Mouse (Mus musculus): ENCODE results near the gene Vmn1r188.
"Not testable (repeated sequence)": the region's sequence is repeated elsewhere in the genome, so short reads cannot be mapped to it uniquely, and the experiment has no call there.

The Vmn1r188 gene

GRCm38 (mm10) chr13:22049041-22049440, 35.2 kb upstream of the Vmn1r188 start:
- Histone ChIP-seq H3K4me1 (replicated peaks; ENCODE audit: low read depth, low read length) (peaks cover 49% of the 10 kb centered on the region), H3K36me3 (ENCODE audit: insufficient read depth, low read length) (no peaks in the 10 kb centered on the region), H3K27me3 (ENCODE audit: insufficient read depth, low read length) (peaks cover 8% of the 10 kb centered on the region), H3K4me3 (replicated peaks; ENCODE audit: low read length) (no peak overlapping the region), H3K9me3 (ENCODE audit: low read length) (no peaks in the 10 kb centered on the region)
- TF ChIP-seq POU5F1 (IDR thresholded peaks at IDR 0.05; ENCODE audit: borderline replicate concordance, low read length) (no peak), NANOG (IDR thresholded peaks at IDR 0.05; ENCODE audit: borderline replicate concordance, low read length) (no peak), CTCF (conservative IDR thresholded peaks at IDR 0.05; ENCODE audit: low read length) (no peak)

DNA sequence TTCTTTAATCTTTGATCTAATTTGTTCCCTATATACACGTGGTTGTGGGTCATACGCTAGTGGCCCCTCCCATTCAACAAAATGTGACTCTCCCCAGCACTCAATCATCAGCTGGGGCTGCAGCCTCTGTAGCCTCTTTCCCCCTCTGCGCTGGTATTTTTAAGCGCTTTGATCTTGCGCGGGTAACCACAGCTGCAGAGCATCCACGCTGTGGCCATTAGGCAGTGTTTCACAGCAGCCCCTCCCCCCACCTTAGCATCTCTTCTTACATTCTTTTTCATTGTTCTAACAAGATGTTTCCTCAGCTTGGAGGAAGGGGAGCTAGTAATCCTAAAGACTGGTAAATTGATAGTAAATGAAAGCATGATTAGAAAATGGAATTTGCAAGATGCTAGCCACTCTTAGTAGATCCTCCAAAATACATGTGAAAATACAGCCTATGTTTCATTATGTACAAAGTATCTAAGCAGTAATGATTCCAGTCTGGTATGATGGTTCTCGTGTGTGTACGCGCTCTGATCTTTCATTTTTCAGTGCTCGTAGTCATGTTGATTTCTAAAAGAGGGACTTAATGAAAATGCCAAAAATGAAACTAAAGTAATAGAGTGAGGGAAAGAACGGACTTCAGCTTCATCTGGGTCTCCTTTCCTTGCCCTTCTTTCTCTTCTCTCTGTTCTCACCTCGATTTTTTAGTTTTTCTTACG, 34.4 kb upstream of the Vmn1r188 start:
- Histone ChIP-seq H3K4me1 (replicated peaks; ENCODE audit: low read depth, low read length) (peaks cover 40% of the 10 kb centered on the region), H3K27me3 (ENCODE audit: insufficient read depth, low read length) (peaks cover 8% of the 10 kb centered on the region), H3K9me3 (ENCODE audit: low read length) (no peaks in the 10 kb centered on the region), H3K4me3 (replicated peaks; ENCODE audit: low read length) (peak overlapping the region; percentile 80), H3K36me3 (ENCODE audit: insufficient read depth, low read length) (no peaks in the 10 kb centered on the region)
- no peak for TF ChIP-seq CTCF (conservative IDR thresholded peaks at IDR 0.05; ENCODE audit: low read length)
- no peak for TF ChIP-seq POU5F1 (IDR thresholded peaks at IDR 0.05; ENCODE audit: borderline replicate concordance, low read length)
- no peak for TF ChIP-seq NANOG (IDR thresholded peaks at IDR 0.05; ENCODE audit: borderline replicate concordance, low read length)

- H3K4me3 ChIP-seq (replicated peaks; ENCODE audit: low read length), result peak overlapping the region; percentile 80
- no peaks in the 10 kb centered on the region for H3K9me3 ChIP-seq (ENCODE audit: low read length)
- H3K36me3 ChIP-seq (ENCODE audit: insufficient read depth, low read length), result no peaks in the 10 kb centered on the region
- TF ChIP-seq NANOG (IDR thresholded peaks at IDR 0.05; ENCODE audit: borderline replicate concordance, low read length) (no peak), POU5F1 (IDR thresholded peaks at IDR 0.05; ENCODE audit: borderline replicate concordance, low read length) (no peak), CTCF (conservative IDR thresholded peaks at IDR 0.05; ENCODE audit: low read length) (peak; percentile 37; the same call in 1 of the 2 replicates)
- peaks cover 14% of the 10 kb centered on the region for H3K27me3 ChIP-seq (ENCODE audit: insufficient read depth, low read length)
- H3K4me1 ChIP-seq (replicated peaks; ENCODE audit: low read depth, low read length), result peaks cover 33% of the 10 kb centered on the region
Measured at GRCm38 (mm10) chr13:22050591-22051522, 33.4 kb upstream of the Vmn1r188 start.

- H3K27me3 ChIP-seq (ENCODE audit: insufficient read depth, low read length), result peaks cover 16% of the 10 kb centered on the region
- H3K9me3 ChIP-seq (ENCODE audit: low read length), result no peaks in the 10 kb centered on the region
- H3K4me1 ChIP-seq (replicated peaks; ENCODE audit: low read depth, low read length), result peaks cover 33% of the 10 kb centered on the region
- H3K4me3 ChIP-seq (replicated peaks; ENCODE audit: low read length), result peak overlapping the region; percentile 80
- no peak for TF ChIP-seq NANOG (IDR thresholded peaks at IDR 0.05; ENCODE audit: borderline replicate concordance, low read length)
- TF ChIP-seq CTCF (conservative IDR thresholded peaks at IDR 0.05; ENCODE audit: low read length), result no peak
- no peak for TF ChIP-seq POU5F1 (IDR thresholded peaks at IDR 0.05; ENCODE audit: borderline replicate concordance, low read length)
- H3K36me3 ChIP-seq (ENCODE audit: insufficient read depth, low read length), result no peaks in the 10 kb centered on the region
Measured at GRCm38 (mm10) chr13:22051523-22051859, 32.7 kb upstream of the Vmn1r188 start.

DNA sequence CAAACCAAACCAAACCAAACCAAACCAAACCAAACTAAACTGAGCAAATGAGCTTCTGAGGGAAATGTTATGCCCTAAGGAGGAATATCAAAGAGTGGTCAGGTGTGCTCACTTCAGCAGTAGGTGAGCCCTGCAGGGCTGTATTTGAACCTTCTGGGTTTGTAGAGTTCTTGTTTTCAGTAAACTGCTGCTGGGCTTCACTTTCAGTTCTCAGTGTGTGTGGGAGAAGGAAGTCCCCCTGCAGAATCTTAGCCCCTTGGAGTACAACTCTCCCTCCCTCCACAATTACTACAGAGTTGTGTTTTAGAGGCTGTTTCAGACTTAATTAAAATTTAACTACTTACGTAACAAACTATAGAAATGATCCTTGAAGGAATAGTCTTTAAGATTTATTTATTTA, 30.5 kb upstream of the Vmn1r188 start:
- peaks cover 22% of the 10 kb centered on the region for H3K4me1 ChIP-seq (replicated peaks; ENCODE audit: low read depth, low read length)
- TF ChIP-seq POU5F1 (IDR thresholded peaks at IDR 0.05; ENCODE audit: borderline replicate concordance, low read length) (no peak), CTCF (conservative IDR thresholded peaks at IDR 0.05; ENCODE audit: low read length) (no peak), NANOG (IDR thresholded peaks at IDR 0.05; ENCODE audit: borderline replicate concordance, low read length) (no peak)

DNA sequence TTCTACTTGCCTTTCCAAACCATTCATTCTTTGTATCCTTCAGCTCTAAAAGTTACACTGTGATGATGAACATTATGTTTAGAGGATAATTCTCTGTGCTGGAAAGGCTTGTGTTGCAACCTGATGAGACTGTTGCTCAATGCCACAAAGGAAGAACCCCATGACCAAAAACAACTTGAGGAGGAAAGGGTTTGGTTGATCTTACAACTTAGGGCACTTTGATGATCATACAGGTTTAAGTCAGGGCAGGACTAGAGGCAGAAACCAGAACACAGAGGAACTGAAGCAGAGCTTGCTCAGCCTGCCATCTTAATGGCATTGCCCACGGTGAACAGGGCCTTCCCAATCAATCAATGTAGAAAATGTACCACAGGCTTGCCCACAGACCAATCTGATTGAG, 22.8 kb upstream of the Vmn1r188 start:
- no peaks in the 10 kb centered on the region for H3K27me3 ChIP-seq (ENCODE audit: insufficient read depth, low read length)
- no peaks in the 10 kb centered on the region for H3K4me1 ChIP-seq (replicated peaks; ENCODE audit: low read depth, low read length)
- TF ChIP-seq NANOG (IDR thresholded peaks at IDR 0.05; ENCODE audit: borderline replicate concordance, low read length) (no peak), CTCF (conservative IDR thresholded peaks at IDR 0.05; ENCODE audit: low read length) (no peak), POU5F1 (IDR thresholded peaks at IDR 0.05; ENCODE audit: borderline replicate concordance, low read length) (no peak)
- 0 out of 2 replicates have a peak, but pooled peaks cover 4% of the 10 kb centered on the region for H3K9me3 ChIP-seq (ENCODE audit: low read length)
- H3K36me3 ChIP-seq (ENCODE audit: insufficient read depth, low read length), result no peaks in the 10 kb centered on the region
- no peak overlapping the region for H3K4me3 ChIP-seq (replicated peaks; ENCODE audit: low read length)

More for the DNA sequence above, 30.5 kb upstream of the Vmn1r188 start:
- Histone ChIP-seq H3K4me3 (replicated peaks; ENCODE audit: low read length) (no peak overlapping the region), H3K9me3 (ENCODE audit: low read length) (0 out of 2 replicates have a peak, but pooled peaks cover 4% of the 10 kb centered on the region), H3K36me3 (ENCODE audit: insufficient read depth, low read length) (no peaks in the 10 kb centered on the region), H3K27me3 (ENCODE audit: insufficient read depth, low read length) (peaks cover 16% of the 10 kb centered on the region; the same call in 1 of the 2 replicates)

DNA sequence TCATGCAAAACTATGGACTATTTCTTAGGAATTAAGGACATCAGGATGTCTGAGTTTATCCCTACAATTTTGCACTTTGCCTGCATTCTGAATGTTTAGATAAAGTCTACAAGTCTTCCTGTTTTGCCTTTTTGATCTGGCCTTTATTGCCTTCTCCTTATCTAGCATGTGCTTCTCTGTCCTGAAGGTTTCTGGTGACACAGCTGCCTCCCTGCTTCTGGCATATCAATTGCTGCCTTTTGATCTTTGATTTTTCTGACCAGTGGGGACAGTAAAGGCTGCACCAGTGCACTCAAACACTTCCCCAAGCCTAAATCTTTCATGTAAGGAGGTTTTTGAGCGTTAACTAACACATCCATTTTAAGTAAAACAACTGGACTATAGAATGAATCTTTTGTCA, 20.8 kb upstream of the Vmn1r188 start:
- no peak for TF ChIP-seq NANOG (IDR thresholded peaks at IDR 0.05; ENCODE audit: borderline replicate concordance, low read length)
- no peak for TF ChIP-seq POU5F1 (IDR thresholded peaks at IDR 0.05; ENCODE audit: borderline replicate concordance, low read length)
- TF ChIP-seq CTCF (conservative IDR thresholded peaks at IDR 0.05; ENCODE audit: low read length), result no peak

GRCm38 (mm10) chr13:22105724-22106123, 21.5 kb downstream of the Vmn1r188 start, which contains the start of gene Vmn1r189:
Vmn1r189 (minus strand) TSS chr13:22105824.
- not testable (repeated sequence) for H3K27me3 ChIP-seq (ENCODE audit: insufficient read depth, low read length); H3K36me3 ChIP-seq (ENCODE audit: insufficient read depth, low read length); H3K4me1 ChIP-seq (replicated peaks; ENCODE audit: low read depth, low read length); H3K9me3 ChIP-seq (ENCODE audit: low read length); H3K4me3 ChIP-seq (replicated peaks; ENCODE audit: low read length)

More for the DNA sequence above, 20.8 kb upstream of the Vmn1r188 start:
- Histone ChIP-seq H3K4me3 (replicated peaks; ENCODE audit: low read length) (no peak overlapping the region), H3K27me3 (ENCODE audit: insufficient read depth, low read length) (no peaks in the 10 kb centered on the region), H3K36me3 (ENCODE audit: insufficient read depth, low read length) (no peaks in the 10 kb centered on the region), H3K4me1 (replicated peaks; ENCODE audit: low read depth, low read length) (no peaks in the 10 kb centered on the region), H3K9me3 (ENCODE audit: low read length) (no peaks in the 10 kb centered on the region)

DNA sequence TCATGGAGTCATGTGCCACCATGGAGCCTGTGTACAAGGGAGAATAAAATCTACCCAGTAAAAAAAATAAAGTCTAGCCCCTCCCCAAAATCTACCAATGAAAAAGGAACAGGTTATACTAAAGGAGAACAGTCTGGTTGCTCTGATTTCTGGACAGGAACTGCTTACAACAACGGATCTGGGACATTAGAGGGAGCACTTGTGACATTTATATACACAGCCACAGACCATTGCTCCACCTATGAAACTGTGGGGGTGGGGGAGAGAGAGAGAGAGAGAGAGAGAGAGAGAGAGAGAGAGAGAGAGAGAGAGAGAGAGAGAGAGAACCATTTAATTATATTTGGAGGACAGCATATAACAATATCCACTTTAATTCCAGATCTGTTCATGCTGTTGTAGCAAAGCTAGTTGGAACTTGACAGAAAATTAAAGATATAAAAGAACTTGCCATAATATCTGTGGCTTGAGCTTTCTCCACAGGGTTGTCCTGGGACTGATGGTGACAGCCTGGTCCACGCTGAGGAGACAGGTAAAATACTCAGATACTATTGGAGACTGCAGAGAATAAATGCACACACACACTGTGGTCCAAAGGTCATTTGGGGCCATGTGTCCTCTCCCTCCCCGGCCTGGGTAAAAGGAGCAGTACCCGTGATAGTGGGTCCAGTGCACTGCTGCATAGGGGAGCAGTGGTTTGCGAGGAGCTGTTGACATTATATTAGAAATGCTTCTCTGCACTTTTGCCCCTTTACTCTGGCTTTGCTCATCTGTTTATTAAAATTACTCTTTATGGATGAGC, 52.5 kb downstream of the Vmn1r188 start:
- not testable (repeated sequence) for H3K36me3 ChIP-seq (ENCODE audit: insufficient read depth, low read length); H3K4me3 ChIP-seq (replicated peaks; ENCODE audit: low read length); H3K9me3 ChIP-seq (ENCODE audit: low read length); H3K4me1 ChIP-seq (replicated peaks; ENCODE audit: low read depth, low read length); H3K27me3 ChIP-seq (ENCODE audit: insufficient read depth, low read length)
